Mouse (Mus musculus) right cerebral cortex, adult 2 months (tissue): ENCODE measurements at regions not wholly inside any gene's neighbourhood (a gene's known extent, or its start where the extent isn't known, plus 50 kb on each side); places are given as distances from the start of the nearest gene placed in this dataset.

ENCODE experiments used
- DNase-seq, 2 experiments: peaks; one replicate each; pipeline ENCODE4 v3.0.0; 2021 to 2022; ENCODE audit warnings: low spot score in 2 of 2

DNA sequence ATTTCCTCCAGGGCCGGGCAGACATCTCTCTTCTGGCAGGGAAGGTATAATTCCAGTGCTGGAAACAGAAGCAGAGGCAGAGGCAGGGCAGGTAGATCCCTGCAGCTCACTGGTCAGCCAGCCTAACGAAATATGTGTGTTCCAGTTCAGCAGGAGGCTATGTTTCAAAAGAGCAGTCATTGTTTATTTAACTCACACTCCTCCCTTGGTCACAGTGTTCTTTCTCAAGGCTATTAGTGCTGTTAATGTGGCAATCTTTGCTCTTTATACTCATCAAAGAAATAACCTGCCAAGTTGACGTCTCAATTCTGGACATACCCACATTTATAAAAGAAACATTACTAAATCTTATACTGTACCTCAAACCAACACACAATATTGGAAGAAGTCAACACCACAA, 253.3 kb upstream of the Adgrl3 start:
- no peak for DNase-seq

DNA sequence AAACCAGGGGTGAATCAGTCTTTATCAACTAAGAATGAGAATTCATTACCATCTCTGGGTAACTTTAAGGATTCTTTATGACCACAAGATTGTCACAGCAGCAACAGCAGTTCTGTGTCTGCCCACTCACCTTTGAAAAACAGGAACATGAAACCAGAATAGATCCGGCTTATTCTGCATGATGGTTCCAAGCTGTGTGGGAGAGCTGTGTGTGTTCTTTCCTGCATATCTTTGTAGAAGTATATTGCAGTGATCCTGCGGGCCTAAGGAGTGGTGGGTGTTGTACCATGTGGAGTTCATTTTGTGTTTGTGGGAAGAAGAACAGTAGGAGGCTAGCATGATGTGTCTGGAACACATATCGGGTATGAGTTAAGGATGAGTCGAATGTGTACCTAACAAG, 236.0 kb upstream of the Adgrl3 start:
- peak; percentile 68 for DNase-seq

DNA sequence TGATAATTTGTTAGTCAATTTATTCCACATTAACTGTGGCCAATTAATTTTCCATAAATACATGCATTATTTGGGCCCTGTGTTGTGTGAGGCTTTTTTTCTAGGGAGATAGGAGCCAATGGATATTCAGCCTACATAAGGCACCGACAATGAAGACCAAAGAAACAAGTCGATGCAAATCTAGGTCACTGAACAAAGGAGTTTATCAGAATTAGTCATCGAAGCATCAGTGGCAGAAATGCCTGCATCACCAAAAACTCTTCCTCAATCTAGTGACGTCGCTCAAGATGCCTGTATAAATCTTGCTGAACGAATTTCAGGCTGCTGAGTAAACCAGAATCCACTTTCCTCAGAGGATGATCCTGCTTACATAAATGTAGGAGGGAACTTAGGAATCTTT, 235.2 kb upstream of the Adgrl3 start:
- no peak for DNase-seq

DNA sequence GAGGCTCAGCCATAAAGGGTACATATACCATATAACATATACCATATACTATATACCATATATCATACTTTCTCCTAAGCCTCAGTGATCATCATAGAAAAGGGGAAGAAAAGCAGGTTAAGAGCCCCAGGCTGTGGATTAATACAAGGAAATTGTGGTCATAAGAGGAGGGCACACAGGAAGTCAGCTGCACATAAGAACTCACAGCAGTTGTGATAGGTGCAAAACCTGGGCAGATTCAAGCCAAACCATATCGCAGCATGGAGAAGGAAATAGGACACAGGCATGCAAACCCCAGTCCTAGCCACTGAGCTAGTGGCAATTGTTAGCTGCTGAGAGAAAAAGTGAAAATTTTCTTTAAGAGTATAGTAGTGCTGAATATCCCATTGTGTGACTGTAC, 228.3 kb upstream of the Adgrl3 start:
- DNase-seq: no peak

DNA sequence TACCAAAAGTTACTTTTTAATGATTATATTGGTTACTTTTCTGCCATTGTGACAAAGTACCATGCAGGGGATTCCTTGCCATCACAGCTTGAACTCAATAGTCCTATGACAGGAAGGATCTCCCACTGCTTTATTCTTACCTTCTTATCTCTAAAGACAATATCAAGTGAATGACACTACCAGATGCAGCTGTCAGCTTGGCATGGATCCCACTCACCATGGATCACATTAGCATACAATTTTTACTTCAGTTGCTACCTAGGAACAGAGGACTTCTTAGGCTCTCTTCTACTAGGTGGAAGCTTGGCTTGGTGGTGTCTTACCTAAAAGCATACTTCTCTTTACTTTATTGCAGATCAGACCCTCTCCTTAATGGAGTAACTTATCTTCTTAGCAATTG, 220.2 kb upstream of the Adgrl3 start:
- no peak for DNase-seq

GRCm38 (mm10) chr5:80812917-80813316, 207.0 kb upstream of the Adgrl3 start:
- no peak for DNase-seq

GRCm38 (mm10) chr5:80819208-80819607, 200.7 kb upstream of the Adgrl3 start:
- no peak for DNase-seq

GRCm38 (mm10) chr5:80842531-80842930, 177.4 kb upstream of the Adgrl3 start:
- no peak for DNase-seq

GRCm38 (mm10) chr5:80855034-80855433, 164.9 kb upstream of the Adgrl3 start:
- no peak for DNase-seq

GRCm38 (mm10) chr5:80876600-80876999, 143.3 kb upstream of the Adgrl3 start:
- no peak for DNase-seq

GRCm38 (mm10) chr5:80898230-80898629, 121.7 kb upstream of the Adgrl3 start:
- no peak for DNase-seq

DNA sequence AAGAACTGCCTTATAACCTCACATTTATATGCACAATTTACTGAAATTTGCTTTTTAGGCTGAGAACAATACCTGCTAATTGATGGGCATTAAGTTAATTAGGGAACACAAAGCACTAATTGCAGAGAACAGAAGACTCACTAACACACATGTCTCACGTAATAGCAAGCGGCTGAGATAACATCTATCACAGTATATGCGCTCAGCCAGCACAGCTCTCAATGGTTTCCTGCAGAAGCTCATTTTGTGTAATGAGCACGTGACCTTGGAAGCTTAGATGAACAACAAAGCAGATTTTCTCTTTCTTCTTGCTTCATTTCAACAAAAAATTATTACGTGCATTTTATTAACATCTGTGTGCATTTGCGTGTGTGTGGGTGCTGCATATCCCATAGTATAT, 111.2 kb upstream of the Adgrl3 start:
- DNase-seq: no peak

- no peak for DNase-seq
Observed at GRCm38 (mm10) chr5:80938791-80939190, 81.1 kb upstream of the Adgrl3 start.

GRCm38 (mm10) chr5:80951861-80952599, 67.9 kb upstream of the Adgrl3 start:
- DNase-seq: no peak

DNA sequence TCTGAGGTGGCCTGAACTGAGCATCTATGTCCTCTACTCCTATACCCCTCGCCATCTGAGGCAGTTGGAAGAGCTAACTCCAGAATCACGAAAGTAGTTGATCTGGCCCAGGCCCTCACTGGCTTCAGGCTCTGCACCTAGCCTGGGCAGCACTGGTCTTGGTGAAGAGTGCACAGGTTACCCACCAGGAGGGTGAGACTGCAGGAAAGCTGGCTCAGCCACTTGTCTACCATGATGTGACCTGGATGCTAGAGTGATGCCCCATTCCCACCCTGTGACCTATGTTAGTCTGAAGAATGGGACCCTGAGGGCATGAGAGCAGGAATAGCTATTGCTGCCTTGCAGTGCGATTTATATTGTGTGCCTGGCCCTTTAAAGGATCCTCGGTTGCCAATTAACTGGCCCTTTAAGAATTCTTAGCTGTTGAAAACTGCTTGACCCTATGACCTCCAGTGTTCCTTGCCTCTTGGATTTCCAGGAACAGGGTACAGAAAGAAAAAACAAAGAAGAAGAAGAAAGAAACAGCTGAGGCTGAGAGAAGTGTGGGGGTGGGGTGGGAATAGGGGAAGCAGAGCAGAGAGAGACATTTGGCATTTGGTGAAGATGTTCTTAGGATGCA, 67.2 kb upstream of the Adgrl3 start:
- no peak for DNase-seq
